Mouse (Mus musculus): Measurements from ENCODE around the gene Aadacl2. TPM values are rescaled to one million over a fixed set of nuclear protein-coding genes. Genes with fewer than 3 reads are reported as not detected.
A peak's percentile ranks its signal among the peaks of the same experiment; 100 is the strongest.

Aadacl2 gene
- total RNA-seq (2021), result not detected
- long read RNA-seq, experiment 1, result 0 reads
- long read RNA-seq, experiment 2, result 0 reads

- no peak for DNase-seq
These were observed at the start of gene Aadacl2 for GRCm38 (mm10) chr3:60006443-60006842. TSS of gene Aadacl2 (plus strand) at chr3:60006743.

GRCm38 (mm10) chr3:59970891-59971290 is 35.7 kb upstream of the Aadacl2 start:
- DNase-seq, result peak; percentile 10

- no peak for DNase-seq
These were observed 32.0 kb upstream of the Aadacl2 start for GRCm38 (mm10) chr3:59974591-59974990.

GRCm38 (mm10) chr3:60003622-60004021 is 2.9 kb upstream of the Aadacl2 start:
- no peak for DNase-seq

- no peak for DNase-seq
These were observed 18.9 kb downstream of the Aadacl2 start, which contains the start of gene Aadac for GRCm38 (mm10) chr3:60025417-60025816. TSS of gene Aadac (plus strand) at chr3:60025717.

- no peak for DNase-seq
These were observed 25.0 kb downstream of the Aadacl2 start for GRCm38 (mm10) chr3:60031511-60031910.

- no peak for DNase-seq
These were observed 39.8 kb downstream of the Aadacl2 start for GRCm38 (mm10) chr3:60046221-60046913.

- no peak for DNase-seq
These were observed 46.8 kb downstream of the Aadacl2 start for GRCm38 (mm10) chr3:60053231-60053927.

- DNase-seq, result no peak
These were observed 47.4 kb downstream of the Aadacl2 start for GRCm38 (mm10) chr3:60053931-60054330.

- peak; percentile 10 for DNase-seq
These were observed 49.9 kb downstream of the Aadacl2 start for GRCm38 (mm10) chr3:60056451-60056850.

GRCm38 (mm10) chr3:60057070-60057808 is 50.7 kb downstream of the Aadacl2 start:
- DNase-seq, result no peak

GRCm38 (mm10) chr3:60057809-60058082 is 51.2 kb downstream of the Aadacl2 start:
- no peak for DNase-seq

Other genes with a start within 250 kb of the Aadacl2 start
- gene Gm8298, start 145.7 kb upstream of the Aadacl2 start, total RNA-seq (2021), result not detected
- not detected for gene C130079G13Rik, start 81.5 kb upstream of the Aadacl2 start, total RNA-seq (2021)
- gene Aadac, start 19.0 kb downstream of the Aadacl2 start, total RNA-seq (2021), result 10 to 100 TPM; 29.5 to 65.2 TPM
- gene Sucnr1, start 75.1 kb downstream of the Aadacl2 start, total RNA-seq (2021), result 1 to 10 TPM; 1.6 to 2.3 TPM